Mouse (Mus musculus): ENCODE data around the gene Olfr1326-ps1. TPM values are rescaled to one million over a fixed set of nuclear protein-coding genes. Genes with fewer than 3 reads are reported as not detected.

Olfr1326-ps1 gene
- polyA plus RNA-seq (2012; rRNA removed): not detected in 2 replicates

GRCm38 (mm10) chrX:74574788-74575187, at the start of gene Olfr1326-ps1:
Gene Olfr1326-ps1 (minus strand): TSS chrX:74574888.

DNA sequence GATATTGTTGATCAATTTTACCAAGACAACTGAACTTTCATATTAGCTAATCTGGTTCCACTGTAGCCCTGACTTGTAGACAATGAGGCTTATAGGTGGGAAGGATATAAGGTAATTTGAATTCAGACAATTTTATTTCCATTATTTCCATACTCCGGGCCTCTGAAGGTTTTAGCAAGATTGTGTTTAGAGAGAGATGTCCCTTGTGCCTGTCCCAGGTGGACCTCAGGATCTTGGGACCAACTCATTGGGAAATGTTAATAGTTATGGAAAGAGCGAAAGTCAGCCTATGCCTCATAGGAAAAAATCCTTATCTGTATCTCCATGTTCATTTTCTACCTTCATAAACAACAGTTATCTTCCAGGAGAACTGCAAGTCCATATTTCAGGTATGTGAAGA, 17.7 kb upstream of the Olfr1326-ps1 start, which contains the start of gene Olfr1325:
Gene Olfr1325, plus strand, starts transcription at position 301 of the 400 bp plus-strand sequence.

Other genes with a start within 250 kb of the Olfr1326-ps1 start
- gene Plxna3, start 245.8 kb downstream of the Olfr1326-ps1 start, polyA plus RNA-seq (2012; rRNA removed): 2.4 and 3.7 TPM in 2 replicates
- gene Lage3, start 221.3 kb downstream of the Olfr1326-ps1 start, polyA plus RNA-seq (2012; rRNA removed): 42.7 and 52.1 TPM in 2 replicates
- gene Ubl4a, start 201.7 kb downstream of the Olfr1326-ps1 start, polyA plus RNA-seq (2012; rRNA removed): 19.6 and 21.6 TPM in 2 replicates
- gene Slc10a3, start 201.5 kb downstream of the Olfr1326-ps1 start, polyA plus RNA-seq (2012; rRNA removed): 4.5 and 4.9 TPM in 2 replicates
- gene Fam3a, start 181.6 kb downstream of the Olfr1326-ps1 start, polyA plus RNA-seq (2012; rRNA removed): 13.7 and 15.3 TPM in 2 replicates
- 18.2 and 19.2 TPM in 2 replicates for gene Ikbkg, start 181.6 kb downstream of the Olfr1326-ps1 start, polyA plus RNA-seq (2012; rRNA removed)
- 23.5 and 26.4 TPM in 2 replicates for gene G6pdx, start 145.7 kb downstream of the Olfr1326-ps1 start, polyA plus RNA-seq (2012; rRNA removed)
- not detected in 2 replicates for gene Gm6880, start 93.5 kb downstream of the Olfr1326-ps1 start, polyA plus RNA-seq (2012; rRNA removed)
- gene Olfr1325, start 17.8 kb upstream of the Olfr1326-ps1 start, polyA plus RNA-seq (2012; rRNA removed): not detected in 2 replicates
- 0.02 and 0.04 TPM in 2 replicates for gene Gm5640, start 70.7 kb upstream of the Olfr1326-ps1 start, polyA plus RNA-seq (2012; rRNA removed)
- not detected in 2 replicates for gene Gm6890, start 166.0 kb upstream of the Olfr1326-ps1 start, polyA plus RNA-seq (2012; rRNA removed)

All from liver, embryonic 18 days (tissue).